Mouse (Mus musculus) limb, embryonic 15.5 days (tissue): ENCODE measurements around the gene 1700007K13Rik. TPM values are rescaled to one million over a fixed set of nuclear protein-coding genes. Genes with fewer than 3 reads are reported as not detected.

ENCODE experiments used
- polyA plus RNA-seq: library from polyadenylated mRNA; unstranded; fragments of >200 nt; fragmentation: Nextera tagmentation; extraction: Ambion mirVana; gene quantifications from 2 replicates; pipeline ENCODE4 v1.2.1, GENCODE M21; 2015

Gene 1700007K13Rik
- polyA plus RNA-seq, 1 experiment from 2014 or later = 1.1 TPM

Other genes starting within 250 kb of the 1700007K13Rik start
- gene Ppp1r26, start 19.5 kb downstream of the 1700007K13Rik start, polyA plus RNA-seq = 4.3 and 5.0 TPM in 2 replicates
- gene Mrps2, start 1.7 kb upstream of the 1700007K13Rik start, polyA plus RNA-seq = 50.3 and 51.3 TPM in 2 replicates
- gene Gbgt1, start 30.6 kb upstream of the 1700007K13Rik start, polyA plus RNA-seq = 0.56 and 1.1 TPM in 2 replicates
- 1.9 and 4.5 TPM in 2 replicates for gene Gm10134, start 39.8 kb upstream of the 1700007K13Rik start, polyA plus RNA-seq
- 50.3 and 50.7 TPM in 2 replicates for gene Ralgds, start 46.8 kb upstream of the 1700007K13Rik start, polyA plus RNA-seq
- gene Cel, start 97.1 kb upstream of the 1700007K13Rik start, polyA plus RNA-seq = 0.35 TPM in 1 of 2 replicates, not detected in the other
- 41.8 and 44.1 TPM in 2 replicates for gene Gtf3c5, start 117.4 kb upstream of the 1700007K13Rik start, polyA plus RNA-seq
- gene Gfi1b, start 155.7 kb upstream of the 1700007K13Rik start, polyA plus RNA-seq = 0.14 and 0.45 TPM in 2 replicates
- gene Tsc1, start 174.9 kb upstream of the 1700007K13Rik start, polyA plus RNA-seq = 15.7 TPM in 2 replicates
- 1.1 and 1.2 TPM in 2 replicates for gene Spaca9, start 233.4 kb upstream of the 1700007K13Rik start, polyA plus RNA-seq
- gene Ak8, start 233.8 kb upstream of the 1700007K13Rik start, polyA plus RNA-seq = 0.58 and 0.94 TPM in 2 replicates